Mouse (Mus musculus): ENCODE measurements at regions not wholly inside any gene's neighbourhood (a gene's known extent, or its start where the extent isn't known, plus 50 kb on each side); places are given as distances from the start of the nearest gene placed in this dataset.

DNA sequence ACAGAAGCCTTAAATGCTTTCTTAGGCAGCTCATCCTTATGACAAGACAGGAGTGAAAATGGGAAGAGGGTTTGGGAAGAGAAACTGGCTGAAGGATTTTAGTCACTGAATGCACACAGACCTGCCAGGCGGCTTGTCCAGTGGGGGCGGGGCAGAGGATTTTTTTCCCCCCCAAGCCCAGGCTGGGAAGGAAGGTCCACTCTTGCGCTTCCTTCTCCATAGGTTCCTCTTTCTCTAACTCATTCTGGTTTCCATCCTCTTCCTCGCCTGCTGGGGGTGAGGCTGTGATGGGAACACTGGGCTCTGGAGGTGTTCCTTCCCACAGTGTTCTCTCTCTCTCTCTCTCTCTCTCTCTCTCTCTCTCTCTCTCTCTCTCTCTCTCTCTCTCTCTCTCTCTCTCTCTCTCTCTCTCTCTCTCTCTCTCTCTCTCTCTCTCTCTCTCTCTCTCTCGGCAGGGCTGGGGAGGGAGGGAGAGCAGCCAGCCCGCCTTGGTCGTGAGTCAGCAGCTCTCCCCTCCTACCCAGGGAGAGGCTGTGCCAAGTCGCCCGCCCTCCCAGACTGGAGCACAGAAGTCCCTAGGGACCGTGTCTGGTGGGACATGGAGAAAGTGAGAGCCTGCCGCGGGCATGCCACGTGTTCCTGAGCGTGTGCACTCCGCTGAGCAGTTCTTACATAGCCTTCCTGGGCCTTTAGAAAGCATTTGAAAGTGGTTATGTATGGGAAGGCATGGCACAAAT is 150.0 kb downstream of the Kcnrg start:
- DNase-seq = peak; percentile 38

DNA sequence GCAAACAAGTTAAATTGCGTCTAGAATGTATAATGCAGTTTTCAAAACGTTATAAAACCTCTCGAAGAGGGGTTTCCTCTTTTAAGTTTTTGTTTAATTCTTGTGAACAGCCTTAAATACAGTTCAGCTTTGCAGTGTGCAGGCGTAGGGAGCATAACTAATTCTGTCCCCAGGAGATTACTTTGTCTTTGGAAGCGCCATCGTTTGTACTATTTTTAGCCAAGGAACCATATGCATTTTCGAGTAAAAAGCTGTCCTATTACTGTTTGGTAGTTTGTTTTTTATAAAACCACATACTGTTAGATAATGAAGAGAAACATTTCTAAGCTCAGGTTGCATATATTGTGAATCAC is 150.5 kb downstream of the Kcnrg start:
- no peak for DNase-seq

DNA sequence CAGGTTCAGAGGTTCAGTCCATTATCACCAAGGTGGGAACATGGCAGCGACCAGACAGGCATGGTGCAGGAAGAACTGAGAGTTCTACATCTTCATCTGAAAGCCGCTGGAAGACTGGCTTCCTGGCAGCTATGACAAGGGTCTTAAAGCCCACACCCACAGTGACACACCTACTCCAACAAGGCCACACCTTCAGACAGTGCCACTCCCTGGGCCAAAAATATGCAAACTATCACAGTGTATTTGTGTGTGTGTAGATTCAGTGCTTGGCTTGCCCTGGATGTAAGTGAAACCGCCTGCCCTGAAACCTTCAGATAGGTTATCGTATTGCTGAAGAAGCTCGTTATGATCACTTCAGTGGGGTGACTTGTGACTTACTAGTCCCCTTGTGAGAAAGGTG is 151.3 kb downstream of the Kcnrg start:
- DNase-seq = no peak

DNA sequence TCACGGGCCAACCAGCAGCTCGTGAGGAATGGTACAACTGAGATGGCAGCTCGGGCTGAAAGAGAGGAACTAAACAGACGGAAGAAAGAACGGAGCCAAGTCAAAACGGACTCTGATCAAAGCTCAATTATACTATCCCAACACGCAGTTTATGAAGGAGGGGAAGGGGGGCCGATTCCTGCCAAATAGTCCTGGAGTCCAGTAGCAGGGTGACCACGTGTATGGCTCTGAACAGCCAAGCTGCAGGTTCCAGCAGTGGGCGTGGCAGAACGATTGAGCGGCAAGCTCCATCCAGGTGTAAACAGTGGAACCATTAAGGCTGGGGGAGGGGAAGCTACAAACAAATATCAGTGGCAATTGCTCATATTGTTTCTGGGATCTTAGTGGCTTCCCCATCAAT is 152.9 kb downstream of the Kcnrg start:
- peak; percentile 47 for DNase-seq

DNA sequence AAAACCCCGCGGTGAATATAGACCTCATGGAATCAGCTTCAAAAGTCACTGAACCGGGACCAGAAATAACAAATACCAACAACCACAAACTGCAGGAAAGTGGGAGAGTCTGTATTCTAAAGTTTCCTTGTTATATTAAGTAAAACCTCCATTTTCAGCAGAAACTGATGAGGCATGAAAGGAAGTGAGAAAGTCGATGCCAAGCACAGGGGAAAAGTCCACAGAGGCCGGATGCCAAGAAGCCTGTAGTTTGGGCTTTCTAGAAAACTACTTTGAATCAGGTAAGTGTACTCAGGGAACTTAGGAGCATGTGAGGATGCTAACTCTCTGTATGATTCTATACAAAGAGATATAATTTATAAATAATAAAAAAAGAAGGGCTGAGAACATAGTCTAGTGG is 154.8 kb downstream of the Kcnrg start:
- peak; percentile 68 for DNase-seq

DNA sequence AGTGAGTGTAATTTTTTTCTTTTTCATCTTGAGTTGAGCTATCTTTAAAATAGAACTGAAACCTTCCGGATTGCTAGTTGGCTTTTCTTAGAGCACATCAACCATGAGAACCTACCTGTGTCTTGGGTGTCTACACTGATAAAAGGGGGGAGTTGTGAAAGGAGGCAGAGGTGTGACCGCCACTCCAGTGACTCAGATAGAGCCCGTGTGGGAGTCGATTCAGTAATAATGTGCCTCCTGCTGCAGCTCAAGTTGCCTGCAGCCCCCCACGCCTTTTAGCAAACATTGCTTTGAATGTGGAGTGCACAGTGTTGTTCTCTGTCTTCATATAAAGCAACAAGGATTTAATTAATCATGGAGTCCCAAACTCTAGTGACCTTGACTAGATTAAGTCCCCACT is 162.6 kb downstream of the Kcnrg start:
- no peak for DNase-seq

DNA sequence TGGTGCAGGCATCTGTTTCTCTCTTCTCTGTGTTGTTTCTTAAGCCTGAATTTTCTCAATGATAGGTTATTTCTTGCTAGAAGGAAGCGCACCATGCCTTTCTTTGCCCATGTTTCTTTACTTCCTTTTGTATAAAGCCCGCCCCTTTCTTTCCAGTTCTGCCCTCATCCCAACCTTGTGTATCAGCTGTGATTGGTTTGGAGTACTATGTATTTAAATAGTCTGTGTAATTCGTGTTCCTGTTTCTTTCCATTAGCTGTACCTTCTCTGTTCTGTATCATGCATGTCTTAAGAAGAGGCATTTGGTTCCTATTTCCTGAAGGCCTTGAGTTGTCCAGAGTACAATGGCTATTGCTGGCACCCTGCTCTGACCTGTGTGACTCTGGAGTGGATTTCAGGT is 166.9 kb downstream of the Kcnrg start:
- no peak for DNase-seq

DNA sequence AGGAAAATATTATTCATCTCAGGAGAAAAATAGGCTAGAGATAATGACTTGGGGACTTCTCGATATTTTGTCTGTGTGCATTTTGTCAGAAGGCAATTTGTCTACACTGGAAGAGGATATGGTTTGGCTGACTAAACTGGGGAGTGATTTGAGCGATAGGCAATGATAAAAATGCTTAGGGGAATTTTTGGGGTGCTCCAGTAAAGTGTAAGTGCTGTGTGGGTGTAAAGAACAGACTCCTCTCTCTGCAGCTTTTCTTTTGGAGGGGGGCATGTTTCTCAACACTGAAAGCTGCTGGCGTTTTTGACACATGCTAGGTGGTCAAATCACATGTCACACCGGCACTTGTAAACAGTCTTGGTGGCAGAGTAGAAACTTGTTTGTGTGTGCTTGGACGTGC is 171.4 kb downstream of the Kcnrg start:
- no peak for DNase-seq

DNA sequence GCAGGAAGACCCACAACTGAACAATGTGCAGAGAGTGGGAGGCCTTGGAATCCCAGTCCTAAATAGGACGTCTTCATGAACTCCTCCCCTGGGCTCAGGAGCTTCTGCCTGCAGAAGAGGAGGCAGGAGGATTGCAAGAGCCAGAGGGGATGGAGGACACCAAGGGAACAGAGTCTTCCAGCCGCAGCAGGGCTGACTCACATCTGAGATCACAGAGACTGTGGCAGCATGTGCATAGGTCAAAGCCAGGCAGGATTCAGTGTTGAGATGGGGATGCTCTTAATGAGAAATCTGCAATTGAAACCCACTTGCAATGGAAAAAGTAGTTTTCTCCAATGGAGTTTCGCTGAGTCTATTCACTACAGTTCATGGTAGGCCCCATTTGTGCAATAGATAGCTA is 175.9 kb downstream of the Kcnrg start:
- DNase-seq = no peak

DNA sequence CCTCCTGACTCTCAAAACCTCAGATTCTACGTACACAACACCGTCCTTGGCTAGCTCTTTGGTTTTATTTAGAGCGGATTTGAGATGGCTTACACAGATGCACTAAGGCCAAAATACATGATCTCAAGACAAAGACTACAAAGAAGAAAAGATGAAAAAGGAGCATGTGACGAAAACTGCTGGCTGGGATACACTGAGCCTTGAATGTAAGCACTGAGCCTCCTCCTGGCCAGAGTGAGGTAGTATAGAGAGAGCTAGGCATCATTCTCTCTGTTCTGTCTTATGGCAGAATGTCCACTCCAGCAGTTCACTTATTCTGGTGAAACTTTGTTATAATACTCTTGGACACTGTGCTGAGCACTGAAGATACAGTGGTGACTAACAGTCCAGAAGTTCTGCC is 177.4 kb downstream of the Kcnrg start:
- DNase-seq = no peak

DNA sequence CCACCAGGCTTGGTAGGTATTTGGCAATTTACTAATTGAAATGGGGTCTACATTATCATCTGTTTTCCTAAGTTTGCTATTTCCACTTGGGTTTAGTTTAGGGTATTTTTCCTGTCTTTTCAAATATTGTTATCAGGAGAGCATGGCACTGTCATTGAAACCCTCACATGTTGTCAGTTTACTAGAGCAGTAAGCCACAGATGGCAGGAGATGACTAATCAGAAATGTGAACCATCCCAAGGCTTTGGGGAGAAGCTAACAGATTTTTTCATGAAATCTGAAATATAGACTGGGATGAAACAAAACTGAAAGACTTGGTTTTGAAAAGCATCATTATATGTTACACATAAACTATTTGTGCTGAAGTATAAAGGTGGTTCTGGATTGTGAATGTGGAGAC is 178.8 kb downstream of the Kcnrg start:
- DNase-seq = no peak

DNA sequence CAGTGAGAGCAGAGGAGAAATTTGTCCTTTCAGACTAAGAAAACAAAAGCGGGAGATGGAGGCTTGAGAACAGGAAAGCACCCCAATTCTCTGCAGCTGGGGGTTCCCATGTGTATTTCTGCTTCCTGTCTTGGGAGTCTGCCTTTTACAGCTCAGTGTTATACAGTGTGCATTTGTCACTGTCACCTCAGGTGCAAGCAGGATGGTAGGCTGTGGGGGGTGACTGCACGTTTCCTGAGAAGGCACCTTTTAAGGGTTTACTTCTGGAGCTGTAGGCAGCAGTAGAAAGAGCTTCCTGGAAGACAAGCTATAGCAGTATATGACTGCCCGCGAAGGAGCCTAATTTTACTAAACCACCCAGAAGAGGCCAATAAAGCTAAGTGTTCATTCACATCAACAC is 180.5 kb downstream of the Kcnrg start:
- no peak for DNase-seq

DNA sequence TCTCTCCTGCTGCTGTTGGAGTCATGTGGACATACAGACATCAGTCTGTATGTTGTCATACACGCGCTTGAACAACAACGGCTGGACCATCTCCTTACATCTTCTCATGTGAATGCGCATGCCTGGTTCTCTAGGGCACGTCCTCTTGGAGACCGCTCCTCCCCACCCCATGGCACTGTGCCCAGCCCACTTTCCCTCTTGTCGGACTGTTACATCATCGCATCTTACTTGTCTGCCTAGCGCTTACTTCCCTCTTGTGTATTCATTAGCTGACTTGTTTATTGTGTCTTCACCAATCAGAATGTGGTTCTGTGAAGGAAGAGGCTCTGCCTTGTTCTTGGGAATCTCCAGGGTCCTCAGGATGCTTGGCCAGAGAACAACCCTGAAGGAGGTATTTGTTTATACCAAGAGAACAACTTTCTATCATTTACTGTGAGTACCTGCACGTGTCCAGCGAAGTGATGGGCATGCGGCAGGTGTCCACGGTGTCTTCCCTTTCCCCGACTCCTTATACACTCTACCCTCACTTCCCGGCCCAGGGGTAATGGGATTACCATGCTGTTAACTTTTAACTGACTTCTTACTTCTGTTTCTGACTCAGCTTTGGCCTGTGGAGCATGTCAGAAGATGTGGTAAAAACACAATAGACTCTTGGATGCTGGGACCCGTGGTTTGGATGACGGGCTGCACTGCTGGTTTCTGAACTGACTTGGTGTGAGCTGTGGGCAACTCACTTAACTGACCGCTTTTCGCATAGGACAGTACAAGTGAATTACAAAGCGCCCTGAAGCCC is 181.9 kb downstream of the Kcnrg start:
- peak; percentile 52 for DNase-seq

DNA sequence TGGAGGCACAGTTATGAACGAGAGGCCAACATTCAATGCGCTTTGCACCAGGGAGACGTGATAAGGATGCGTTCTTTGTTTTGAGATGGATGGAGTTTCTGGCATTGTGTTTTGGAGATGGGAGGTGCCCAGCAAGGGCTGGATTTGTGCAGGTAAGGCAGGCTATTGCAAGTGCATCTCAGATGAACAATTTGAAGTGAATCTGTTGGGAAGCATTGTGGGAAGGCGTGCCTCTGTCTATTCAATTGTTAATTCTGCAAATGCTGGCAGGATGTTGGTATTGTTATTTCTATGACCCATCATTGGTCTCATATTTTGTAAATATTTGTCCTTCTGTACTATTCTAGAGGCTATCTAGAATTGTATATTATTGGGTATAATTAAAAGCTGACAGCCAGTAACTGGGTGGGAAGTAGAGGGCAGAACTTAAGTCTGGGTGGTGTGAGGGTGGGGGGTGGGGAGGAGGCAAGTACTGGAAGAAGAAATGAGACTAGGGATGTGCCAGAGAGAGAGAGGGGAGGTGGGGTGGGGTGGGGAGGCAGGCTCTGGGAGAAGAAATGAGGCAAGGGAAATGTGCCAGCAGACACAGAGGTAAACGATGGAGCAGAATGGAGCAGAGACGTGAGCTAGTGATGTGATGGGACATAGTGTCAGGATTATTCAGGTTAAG is 188.9 kb downstream of the Kcnrg start:
- no peak for DNase-seq

DNA sequence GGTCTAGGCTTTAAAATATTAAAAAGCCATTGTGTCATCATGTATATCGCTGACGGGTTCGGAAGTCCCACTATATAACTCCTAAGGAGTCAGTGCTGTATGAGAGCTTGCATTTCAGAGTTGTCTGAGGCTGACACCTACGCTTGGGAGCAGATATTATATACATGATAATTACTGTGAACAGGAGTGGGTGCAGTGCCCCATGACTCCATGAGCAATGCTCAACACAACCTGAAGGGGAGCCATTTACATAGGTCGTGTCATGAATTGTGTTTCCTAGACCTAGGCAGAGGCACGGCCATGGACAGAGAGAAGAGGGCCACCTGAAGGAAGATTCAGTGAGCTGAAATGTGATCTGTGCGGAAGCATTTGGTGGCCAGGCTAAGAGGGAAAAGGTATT is 189.4 kb downstream of the Kcnrg start:
- no peak for DNase-seq

DNA sequence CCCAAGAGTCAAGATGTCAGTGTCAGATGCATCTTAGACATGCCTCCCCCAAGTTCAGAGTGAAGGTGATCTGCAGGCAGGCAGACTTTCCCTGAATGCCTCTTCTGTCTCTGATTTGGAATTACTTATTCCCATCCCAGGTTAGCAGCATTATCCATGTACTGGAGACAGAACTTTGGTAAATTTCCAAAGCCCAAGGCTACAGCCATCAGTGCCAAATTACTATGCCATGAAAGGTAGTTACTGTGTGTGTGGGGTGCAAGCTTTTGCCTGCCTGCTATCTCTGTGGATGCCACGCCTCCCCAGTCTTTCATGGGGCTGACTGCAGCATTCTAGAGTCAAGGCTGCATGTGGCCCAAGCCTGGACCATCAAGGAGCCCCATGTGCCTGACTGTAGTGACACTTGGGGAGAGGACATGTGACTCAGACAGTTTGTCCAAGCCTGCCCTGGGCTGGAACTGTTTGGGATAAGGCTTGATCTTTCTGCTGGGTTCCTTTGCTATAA is 196.2 kb downstream of the Kcnrg start:
- DNase-seq = no peak

DNA sequence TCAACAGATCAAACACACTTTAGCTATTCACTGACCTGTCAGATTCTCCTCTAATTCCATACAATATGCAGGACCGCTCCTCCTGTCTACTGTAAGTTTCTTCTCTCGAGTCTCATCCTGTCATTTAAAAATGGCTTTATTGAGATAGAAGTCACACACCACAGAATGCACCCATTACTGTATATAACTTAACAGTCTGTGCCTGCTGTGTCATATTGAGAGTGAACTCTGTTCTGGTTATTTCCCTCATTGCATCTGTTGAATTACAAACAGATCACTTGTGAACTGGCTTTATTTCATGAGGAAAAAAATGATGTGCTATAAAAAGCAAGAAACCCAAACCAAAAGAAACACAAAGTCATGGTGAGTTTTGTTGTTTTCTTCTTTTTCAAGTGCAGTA is 198.2 kb downstream of the Kcnrg start:
- DNase-seq = no peak

DNA sequence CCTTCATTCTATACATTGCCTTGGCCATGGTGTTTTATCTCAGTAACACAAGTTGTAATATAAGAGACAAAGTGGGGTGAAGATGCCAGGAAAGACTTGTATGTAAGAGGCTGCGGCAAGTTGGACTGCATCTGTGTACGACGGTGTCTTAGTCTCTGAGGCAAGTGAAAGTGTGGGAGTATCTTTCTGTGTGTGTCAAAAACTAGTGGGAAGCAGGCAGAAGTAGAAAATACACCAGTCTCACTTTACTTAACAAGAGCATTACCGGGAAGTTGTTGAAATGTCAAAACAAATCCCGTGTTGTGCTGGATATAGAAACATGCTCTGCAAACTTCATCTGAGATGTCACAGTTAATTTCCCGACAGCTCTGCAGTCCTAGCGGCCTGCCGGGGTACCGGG is 200.9 kb downstream of the Kcnrg start:
- DNase-seq = no peak

DNA sequence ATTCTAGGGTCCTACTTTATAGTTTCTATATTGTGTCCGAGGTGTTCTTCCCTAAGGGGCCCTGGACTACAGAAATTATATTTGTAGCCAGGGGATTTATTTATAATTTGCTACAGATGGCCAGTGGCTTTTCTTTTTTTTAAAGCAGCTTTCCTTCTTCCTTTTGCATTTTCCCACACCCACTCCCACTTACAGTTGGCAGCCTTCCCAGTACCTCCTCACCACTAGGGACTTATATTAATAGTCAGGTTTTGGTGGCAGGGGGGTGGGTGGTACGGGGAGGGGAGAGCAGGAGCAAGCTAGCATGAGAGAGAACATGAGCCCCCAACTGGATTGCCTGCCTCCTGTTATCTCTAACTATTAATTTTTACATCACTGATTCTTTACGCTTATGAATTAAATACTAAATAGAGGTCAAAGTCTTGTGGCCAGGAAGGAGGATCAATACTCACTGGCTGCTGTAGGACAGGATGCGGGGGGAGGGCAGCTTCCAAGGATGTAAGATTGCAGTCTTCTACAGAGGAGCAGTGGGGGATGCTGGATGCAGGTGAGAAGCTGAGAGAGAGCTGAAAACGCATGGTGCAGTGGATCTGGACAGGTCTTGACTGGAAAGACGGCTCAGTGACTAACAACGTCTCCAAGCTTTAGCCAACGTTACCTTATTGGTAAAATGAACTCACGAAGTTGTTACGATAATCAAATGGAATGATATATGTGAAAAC is 202.6 kb downstream of the Kcnrg start:
- no peak for DNase-seq

DNA sequence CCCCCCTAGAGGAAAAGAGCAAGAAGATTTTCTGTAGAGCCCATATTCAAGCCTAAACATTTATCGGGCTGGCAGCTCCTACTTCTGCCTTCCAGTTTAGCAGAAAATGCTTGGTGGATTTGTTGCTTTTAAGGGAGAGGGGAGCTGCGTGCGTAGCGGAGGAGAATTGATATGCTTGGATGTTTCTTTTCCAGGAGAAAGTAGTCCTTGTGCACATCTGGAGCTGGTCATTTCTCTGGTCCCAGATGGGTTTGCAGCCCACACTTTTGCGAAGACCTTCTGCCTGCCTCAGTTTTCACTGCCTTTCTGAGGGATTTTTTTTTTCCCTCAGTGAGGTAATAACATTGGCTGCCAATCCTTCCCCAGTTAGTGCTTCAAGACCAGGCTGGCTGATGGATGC is 203.6 kb downstream of the Kcnrg start:
- DNase-seq = no peak

DNA sequence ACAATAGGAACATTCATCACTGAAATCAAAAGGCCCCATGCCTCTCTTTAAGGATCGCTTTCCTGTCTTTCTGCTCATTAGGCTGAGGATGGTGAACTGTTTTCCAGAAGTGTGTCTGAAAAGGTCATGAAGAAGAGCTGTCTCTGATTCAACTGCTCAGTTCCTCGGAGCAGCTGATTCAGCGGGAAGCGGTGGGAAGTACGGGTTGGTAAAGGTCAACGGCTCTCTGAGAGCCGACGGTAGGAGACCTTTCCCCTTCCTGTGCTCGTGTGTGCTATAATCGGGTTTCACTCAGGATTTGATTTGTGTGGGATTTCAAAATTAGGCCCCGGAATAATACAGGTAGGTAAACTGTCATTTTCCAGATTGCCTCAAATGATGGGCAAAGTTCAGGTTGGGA is 210.5 kb downstream of the Kcnrg start:
- peak; percentile 10 for DNase-seq

DNA sequence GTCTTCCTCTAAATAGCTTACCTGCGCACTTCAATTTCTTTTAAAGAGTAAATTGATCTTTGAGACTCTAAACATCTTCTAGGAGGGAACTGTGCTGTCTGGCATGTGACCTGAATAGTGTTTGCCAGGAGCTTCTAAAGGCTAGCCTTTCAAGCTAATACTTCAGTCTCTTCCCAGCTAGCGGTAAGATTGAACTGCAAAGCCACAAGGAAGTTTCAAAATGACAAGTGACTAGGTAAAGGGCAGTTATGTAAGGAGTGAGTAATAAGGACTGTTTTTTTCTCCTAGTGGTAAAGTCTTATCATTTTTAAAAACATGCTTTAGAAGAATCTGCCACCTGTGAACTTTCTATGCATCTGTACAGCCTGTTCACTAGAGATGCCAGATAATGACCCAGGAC is 211.1 kb downstream of the Kcnrg start:
- DNase-seq = peak; percentile 8

DNA sequence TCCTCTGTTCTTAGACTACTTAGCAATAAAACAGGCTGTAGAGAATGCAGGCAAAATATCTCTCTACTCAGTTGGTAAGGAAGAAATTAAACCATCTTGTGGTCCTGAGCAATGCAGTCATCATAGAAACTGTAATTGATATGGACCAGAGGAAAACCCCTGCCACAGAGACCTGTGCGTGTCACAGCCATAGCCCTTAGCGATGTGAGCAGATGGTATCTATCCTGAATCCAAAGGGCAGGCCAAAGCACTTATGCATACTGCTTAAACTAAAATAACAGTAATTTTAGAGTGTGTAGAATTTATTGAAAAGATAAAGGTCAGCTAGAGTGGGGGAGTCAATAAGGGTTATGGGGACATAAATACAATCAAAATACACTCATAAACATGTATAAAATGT is 212.0 kb downstream of the Kcnrg start:
- DNase-seq = no peak

Data from kidney, adult 18-20 months (tissue).